Mouse (Mus musculus): ENCODE results near the gene Lin7a. TPM values are rescaled to one million over a fixed set of nuclear protein-coding genes. Genes with fewer than 3 reads are reported as not detected.

The Lin7a gene
- polyA plus RNA-seq, 1 experiment from 2014 or later, result 3.9 TPM

DNA sequence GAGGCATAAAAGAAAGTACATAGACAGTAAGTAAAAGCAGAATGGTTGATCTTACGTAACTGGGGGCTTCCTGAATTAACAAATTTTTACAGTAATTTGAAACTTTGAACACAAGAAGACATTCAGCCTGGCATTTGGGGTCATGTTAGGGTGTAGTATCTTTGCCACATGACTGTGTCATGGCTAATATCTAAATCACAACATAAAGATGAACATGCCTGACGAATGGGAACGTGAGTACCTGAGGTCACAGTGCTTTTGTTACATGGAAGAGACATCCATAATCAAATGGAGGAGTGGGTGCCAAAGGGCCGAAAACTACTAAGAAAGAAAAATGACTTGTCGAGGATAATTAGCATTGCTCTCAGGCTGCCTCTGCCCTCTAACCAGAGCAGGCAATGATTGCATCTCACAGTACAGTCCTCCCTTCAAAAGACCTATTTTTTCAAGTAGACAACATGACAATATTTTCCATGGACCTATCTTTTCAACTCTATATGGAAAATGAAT lies 15.0 kb upstream of the Lin7a start:
- H3K4me1 ChIP-seq (ENCODE audit: control insufficient read depth, insufficient read depth, low read length), result no peaks in the 10 kb centered on the region
- no peak for ATAC-seq

DNA sequence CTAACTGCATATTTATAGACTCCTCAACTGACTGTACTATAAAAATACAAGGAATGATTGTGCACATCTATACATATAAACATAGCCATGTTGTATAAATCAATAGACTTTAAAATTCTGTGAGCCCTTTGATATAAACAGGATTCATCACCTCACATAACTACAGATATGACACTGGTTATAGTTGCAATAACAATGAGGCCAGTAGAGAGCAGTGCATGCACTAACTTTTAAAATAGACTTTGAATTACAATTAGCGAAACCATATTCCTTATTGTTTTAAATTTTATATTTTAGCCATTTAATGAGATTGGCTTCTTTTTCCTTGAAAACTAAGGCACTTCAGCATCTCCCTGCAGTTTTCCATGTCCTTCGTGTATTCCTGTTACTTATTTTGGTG lies 11.1 kb upstream of the Lin7a start:
- Histone ChIP-seq H3K36me3 (ENCODE audit: control insufficient read depth, insufficient read depth, low read length) (no peaks in the 10 kb centered on the region), H3K9ac (ENCODE audit: low read depth, low read length) (no peak overlapping the region), H3K27ac (ENCODE audit: low read length) (no peak overlapping the region), H3K9me3 (ENCODE audit: control insufficient read depth, low read length) (no peaks in the 10 kb centered on the region), H3K4me3 (ENCODE audit: low read length) (no peak overlapping the region), H3K4me1 (ENCODE audit: control insufficient read depth, insufficient read depth, low read length) (no peaks in the 10 kb centered on the region), H3K4me2 (ENCODE audit: low read depth, low read length) (no peak overlapping the region), H3K27me3 (replicated peaks; ENCODE audit: control insufficient read depth, insufficient read depth, low read length) (no peaks in the 10 kb centered on the region)
- WGBS, result 76% methylated on average over 2 of the region's 2 CpGs
- ATAC-seq, result no peak

More for the DNA sequence above, 15.0 kb upstream of the Lin7a start:
- H3K9ac ChIP-seq (ENCODE audit: low read depth, low read length), result no peak overlapping the region
- no peaks in the 10 kb centered on the region for H3K27me3 ChIP-seq (replicated peaks; ENCODE audit: control insufficient read depth, insufficient read depth, low read length)
- 75% methylated on average over 5 of the region's 5 CpGs for WGBS
- H3K9me3 ChIP-seq (ENCODE audit: control insufficient read depth, low read length), result no peaks in the 10 kb centered on the region
- H3K4me3 ChIP-seq (ENCODE audit: low read length), result no peak overlapping the region
- H3K27ac ChIP-seq (ENCODE audit: low read length), result no peak overlapping the region
- no peak overlapping the region for H3K4me2 ChIP-seq (ENCODE audit: low read depth, low read length)
- no peaks in the 10 kb centered on the region for H3K36me3 ChIP-seq (ENCODE audit: control insufficient read depth, insufficient read depth, low read length)

DNA sequence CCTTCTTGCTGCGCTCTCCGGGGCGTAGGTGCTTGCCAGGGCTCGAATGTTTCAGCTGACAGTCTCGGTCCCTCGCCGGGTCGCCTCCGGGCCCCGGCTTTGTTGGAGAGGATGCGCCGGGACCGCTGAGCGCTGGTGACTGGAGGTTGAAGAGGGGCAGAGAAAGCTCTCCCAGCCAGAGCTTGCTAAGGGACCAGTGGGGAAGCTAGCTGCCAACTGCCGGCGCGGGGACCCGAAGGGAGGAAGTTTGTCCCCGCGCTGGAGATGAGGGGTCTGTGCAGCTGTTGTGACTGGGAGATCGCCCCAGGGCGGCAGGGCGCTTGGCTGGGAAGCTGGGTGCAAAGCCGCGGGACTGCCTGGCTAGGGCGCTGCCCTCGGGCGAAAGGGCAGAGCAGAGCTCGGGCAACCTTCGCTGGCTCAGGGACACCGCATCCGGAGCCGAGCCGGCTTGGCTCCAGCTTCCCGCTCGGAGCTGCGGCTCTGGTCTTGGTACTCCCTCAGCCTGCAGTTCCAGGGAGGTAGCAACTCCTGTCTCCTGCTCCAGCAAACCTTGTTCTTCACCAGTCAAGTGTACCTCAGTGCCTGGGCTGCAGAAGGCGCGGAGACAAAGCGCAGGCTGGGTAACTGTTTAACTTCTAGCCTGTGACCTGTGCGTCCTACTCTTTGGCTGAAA lies 781 bp downstream of the Lin7a start:
- WGBS, result under 1% methylated on average over 41 of the region's 41 CpGs
- peak overlapping the region; percentile 70 for H3K9ac ChIP-seq (ENCODE audit: low read depth, low read length)
- peaks cover 4% of the 10 kb centered on the region; the same call in 1 of the 2 replicates for H3K4me1 ChIP-seq (ENCODE audit: control insufficient read depth, insufficient read depth, low read length)
- peaks cover 2% of the 10 kb centered on the region; the same call in 1 of the 2 replicates for H3K27me3 ChIP-seq (replicated peaks; ENCODE audit: control insufficient read depth, insufficient read depth, low read length)
- H3K4me3 ChIP-seq (ENCODE audit: low read length), result peak overlapping the region; percentile 64
- H3K27ac ChIP-seq (ENCODE audit: low read length), result no peak overlapping the region
- ATAC-seq, result peak; percentile 85
- H3K36me3 ChIP-seq (ENCODE audit: control insufficient read depth, insufficient read depth, low read length), result no peaks in the 10 kb centered on the region
- H3K4me2 ChIP-seq (ENCODE audit: low read depth, low read length), result peak overlapping the region; percentile 88
- no peaks in the 10 kb centered on the region for H3K9me3 ChIP-seq (ENCODE audit: control insufficient read depth, low read length)

DNA sequence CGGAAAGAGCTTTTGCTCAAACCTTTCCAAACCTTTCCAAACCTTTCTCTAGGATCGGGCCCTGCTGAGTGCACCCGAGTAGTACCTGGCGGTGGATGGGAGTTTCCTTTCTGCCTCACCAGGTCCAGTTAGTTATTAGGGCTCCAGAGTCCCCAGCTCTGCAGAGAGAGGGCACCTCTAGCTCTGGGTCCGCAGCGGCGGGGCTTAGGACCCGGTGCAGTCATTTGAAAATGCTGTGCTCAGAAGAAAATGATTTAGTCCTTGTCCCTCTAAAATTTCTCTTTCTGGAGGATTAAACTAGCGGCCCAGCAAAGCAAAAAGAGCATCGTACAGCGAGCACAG lies 1.3 kb downstream of the Lin7a start:
- Histone ChIP-seq H3K9ac (ENCODE audit: low read depth, low read length) (peak overlapping the region; percentile 70), H3K27me3 (replicated peaks; ENCODE audit: control insufficient read depth, insufficient read depth, low read length) (peaks cover 2% of the 10 kb centered on the region; the same call in 1 of the 2 replicates), H3K9me3 (ENCODE audit: control insufficient read depth, low read length) (no peaks in the 10 kb centered on the region), H3K4me3 (ENCODE audit: low read length) (peak overlapping the region; percentile 64), H3K4me1 (ENCODE audit: control insufficient read depth, insufficient read depth, low read length) (peaks cover 4% of the 10 kb centered on the region; the same call in 1 of the 2 replicates), H3K27ac (ENCODE audit: low read length) (no peak overlapping the region), H3K36me3 (ENCODE audit: control insufficient read depth, insufficient read depth, low read length) (no peaks in the 10 kb centered on the region), H3K4me2 (ENCODE audit: low read depth, low read length) (peak overlapping the region; percentile 88)
- 8% methylated on average over 11 of the region's 11 CpGs for WGBS
- peak; percentile 69 for ATAC-seq

DNA sequence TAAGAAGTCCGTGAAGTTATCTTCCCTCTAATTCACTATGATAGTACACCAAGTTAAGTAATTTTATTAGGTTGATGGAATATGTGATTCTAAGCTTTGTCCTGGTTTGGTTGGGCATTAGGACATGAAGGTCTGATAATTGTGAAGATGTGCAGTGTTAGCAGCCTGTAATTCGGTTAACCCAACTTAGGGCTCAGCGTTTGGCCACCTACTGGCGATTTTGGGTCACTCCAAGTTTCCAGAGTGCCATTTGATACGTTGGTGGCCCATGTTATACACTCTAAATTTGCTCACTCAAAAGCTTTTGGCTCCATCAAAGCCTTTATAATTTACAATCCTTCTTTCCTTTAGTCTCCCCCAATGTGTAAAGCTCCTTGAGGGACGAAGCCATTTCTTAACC lies 2.4 kb downstream of the Lin7a start:
- 57% methylated on average over 6 of the region's 6 CpGs for WGBS
- Histone ChIP-seq H3K9me3 (ENCODE audit: control insufficient read depth, low read length) (no peaks in the 10 kb centered on the region), H3K4me3 (ENCODE audit: low read length) (no peak overlapping the region), H3K27ac (ENCODE audit: low read length) (no peak overlapping the region), H3K36me3 (ENCODE audit: control insufficient read depth, insufficient read depth, low read length) (no peaks in the 10 kb centered on the region), H3K9ac (ENCODE audit: low read depth, low read length) (no peak overlapping the region), H3K4me2 (ENCODE audit: low read depth, low read length) (no peak overlapping the region), H3K4me1 (ENCODE audit: control insufficient read depth, insufficient read depth, low read length) (peaks cover 4% of the 10 kb centered on the region; the same call in 1 of the 2 replicates), H3K27me3 (replicated peaks; ENCODE audit: control insufficient read depth, insufficient read depth, low read length) (peaks cover 2% of the 10 kb centered on the region; the same call in 1 of the 2 replicates)
- no peak for ATAC-seq

DNA sequence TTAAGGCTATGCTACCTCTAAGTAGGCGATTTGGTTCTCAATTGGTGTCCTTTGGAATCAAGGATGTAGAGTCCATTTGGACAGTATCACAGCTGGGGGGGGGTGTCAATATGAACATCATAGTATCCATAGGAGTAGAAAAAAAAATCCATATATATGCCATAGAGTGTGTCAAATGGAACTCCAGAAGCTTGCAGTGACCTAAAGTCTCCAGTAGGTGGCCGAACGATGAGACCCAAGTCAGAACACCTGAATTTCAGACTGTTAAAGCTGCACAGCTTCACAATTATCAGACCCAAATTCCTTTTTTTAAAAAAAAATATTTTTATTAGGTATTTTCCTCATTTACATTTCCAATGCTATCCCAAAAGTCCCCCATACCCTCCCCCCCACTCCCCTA lies 3.3 kb downstream of the Lin7a start:
- H3K4me2 ChIP-seq (ENCODE audit: low read depth, low read length), result no peak overlapping the region
- H3K27ac ChIP-seq (ENCODE audit: low read length), result no peak overlapping the region
- peaks cover 4% of the 10 kb centered on the region; the same call in 1 of the 2 replicates for H3K4me1 ChIP-seq (ENCODE audit: control insufficient read depth, insufficient read depth, low read length)
- no peak overlapping the region for H3K9ac ChIP-seq (ENCODE audit: low read depth, low read length)
- no peak overlapping the region for H3K4me3 ChIP-seq (ENCODE audit: low read length)
- peaks cover 2% of the 10 kb centered on the region; the same call in 1 of the 2 replicates for H3K27me3 ChIP-seq (replicated peaks; ENCODE audit: control insufficient read depth, insufficient read depth, low read length)
- WGBS, result 55% methylated on average over 3 of the region's 3 CpGs
- H3K9me3 ChIP-seq (ENCODE audit: control insufficient read depth, low read length), result no peaks in the 10 kb centered on the region
- no peak for ATAC-seq
- H3K36me3 ChIP-seq (ENCODE audit: control insufficient read depth, insufficient read depth, low read length), result no peaks in the 10 kb centered on the region

DNA sequence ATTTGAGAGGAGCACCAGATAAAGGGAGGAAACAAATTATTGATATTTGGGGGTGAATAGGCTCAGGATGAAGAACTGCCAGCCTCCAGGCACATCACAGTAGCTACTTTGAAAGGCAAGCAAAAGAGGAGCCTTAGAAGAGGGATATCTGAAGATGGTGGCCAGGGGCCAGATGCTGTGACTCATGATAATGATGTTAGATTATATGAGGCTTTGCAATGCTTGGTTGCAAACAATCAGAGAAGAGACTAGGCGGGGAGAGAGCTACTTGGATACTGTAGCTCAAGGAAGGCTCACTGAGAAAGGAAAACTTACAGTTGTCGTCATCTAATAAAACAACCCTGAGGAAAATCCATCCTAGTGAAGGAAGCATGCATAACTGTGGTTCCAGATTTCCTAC lies 5.2 kb downstream of the Lin7a start:
- Histone ChIP-seq H3K9me3 (ENCODE audit: control insufficient read depth, low read length) (no peaks in the 10 kb centered on the region), H3K4me1 (ENCODE audit: control insufficient read depth, insufficient read depth, low read length) (no peaks in the 10 kb centered on the region), H3K36me3 (ENCODE audit: control insufficient read depth, insufficient read depth, low read length) (no peaks in the 10 kb centered on the region), H3K9ac (ENCODE audit: low read depth, low read length) (no peak overlapping the region), H3K4me3 (ENCODE audit: low read length) (no peak overlapping the region), H3K4me2 (ENCODE audit: low read depth, low read length) (no peak overlapping the region), H3K27me3 (replicated peaks; ENCODE audit: control insufficient read depth, insufficient read depth, low read length) (no peaks in the 10 kb centered on the region; the same call in 1 of the 2 replicates), H3K27ac (ENCODE audit: low read length) (no peak overlapping the region)
- WGBS, result 86% methylated on average over 2 of the region's 2 CpGs
- no peak for ATAC-seq

DNA sequence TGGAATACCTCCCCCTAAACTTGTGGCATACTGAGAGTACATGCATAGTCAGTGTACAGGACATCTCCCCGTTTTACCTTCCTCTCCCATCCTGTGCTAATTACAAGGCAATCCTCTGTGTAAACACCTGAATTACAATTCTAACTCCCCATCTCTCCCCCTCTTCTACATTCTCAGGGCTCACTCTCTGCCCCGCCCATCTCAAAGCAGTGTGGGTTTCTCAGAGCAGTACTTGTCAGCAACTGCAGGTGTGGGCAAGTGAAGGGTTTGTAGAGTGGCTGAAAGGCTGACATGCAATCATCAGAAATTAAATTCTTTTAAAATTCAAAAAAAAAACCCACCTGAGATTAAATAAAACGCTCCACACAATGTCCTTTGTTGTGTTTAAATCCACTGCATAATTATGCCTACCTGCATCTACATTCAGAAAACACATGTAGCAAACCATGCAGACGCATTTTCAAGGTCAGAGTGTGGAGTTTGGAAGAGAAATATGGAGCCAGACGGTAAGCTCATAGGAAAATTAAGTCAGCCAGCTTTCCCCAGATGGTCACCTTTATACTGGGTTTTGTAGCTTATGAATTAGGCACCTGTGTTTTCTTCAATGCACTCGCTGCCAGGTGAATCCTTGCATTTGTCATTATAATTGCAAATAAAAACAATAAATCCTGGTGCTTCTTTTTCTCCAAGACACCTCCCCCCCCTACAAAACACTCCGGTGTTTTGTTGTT lies 22.6 kb downstream of the Lin7a start:
- 0 out of 2 replicates have a peak, but pooled peaks have one; percentile 48 for ATAC-seq
- Histone ChIP-seq H3K4me2 (ENCODE audit: low read depth, low read length) (no peak overlapping the region), H3K27me3 (replicated peaks; ENCODE audit: control insufficient read depth, insufficient read depth, low read length) (no peaks in the 10 kb centered on the region), H3K4me1 (ENCODE audit: control insufficient read depth, insufficient read depth, low read length) (no peaks in the 10 kb centered on the region), H3K4me3 (ENCODE audit: low read length) (no peak overlapping the region), H3K36me3 (ENCODE audit: control insufficient read depth, insufficient read depth, low read length) (no peaks in the 10 kb centered on the region), H3K9ac (ENCODE audit: low read depth, low read length) (no peak overlapping the region), H3K27ac (ENCODE audit: low read length) (no peak overlapping the region), H3K9me3 (ENCODE audit: control insufficient read depth, low read length) (no peaks in the 10 kb centered on the region)
- 61% methylated on average over 7 of the region's 7 CpGs for WGBS

DNA sequence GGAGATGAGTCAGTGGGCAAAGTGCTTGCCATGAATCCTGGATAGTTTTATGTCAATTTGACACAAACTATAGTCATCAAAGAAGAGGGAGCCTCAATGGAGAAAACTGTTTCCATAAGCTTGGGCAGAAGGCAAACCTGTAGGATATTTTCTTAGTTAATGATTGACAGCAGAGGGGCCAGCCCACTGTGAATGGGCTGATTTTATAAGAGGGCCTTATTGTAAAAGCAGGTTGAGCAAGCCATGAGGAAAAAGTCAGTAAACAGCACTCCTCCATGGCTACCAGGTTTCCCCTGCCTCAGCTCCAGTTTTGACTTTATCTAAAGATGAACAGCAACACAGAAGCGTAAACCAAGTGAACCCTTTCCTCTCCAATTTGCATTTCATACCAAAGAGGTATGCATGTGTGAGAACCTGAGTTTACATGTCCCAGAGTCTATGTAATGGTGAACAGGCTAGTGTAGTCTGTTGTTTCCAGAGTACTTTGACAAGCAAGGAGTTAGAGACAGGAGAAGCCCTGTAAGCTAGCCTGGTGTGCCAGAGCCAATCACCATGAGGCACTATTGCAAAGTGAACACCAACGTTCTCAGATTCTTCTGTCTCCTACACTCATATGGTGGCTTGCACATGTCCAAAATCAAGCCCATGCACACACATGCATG lies 29.2 kb downstream of the Lin7a start:
- H3K4me1 ChIP-seq (ENCODE audit: control insufficient read depth, insufficient read depth, low read length), result peaks cover 3% of the 10 kb centered on the region; the same call in 1 of the 2 replicates
- no peak overlapping the region; the same call in 1 of the 2 replicates for H3K27ac ChIP-seq (ENCODE audit: low read length)
- no peaks in the 10 kb centered on the region for H3K9me3 ChIP-seq (ENCODE audit: control insufficient read depth, low read length)
- peak; percentile 96 for ATAC-seq
- no peaks in the 10 kb centered on the region for H3K36me3 ChIP-seq (ENCODE audit: control insufficient read depth, insufficient read depth, low read length)
- no peak overlapping the region for H3K9ac ChIP-seq (ENCODE audit: low read depth, low read length)
- no peak overlapping the region for H3K4me3 ChIP-seq (ENCODE audit: low read length)
- 73% methylated on average over 2 of the region's 2 CpGs for WGBS
- H3K4me2 ChIP-seq (ENCODE audit: low read depth, low read length), result no peak overlapping the region
- H3K27me3 ChIP-seq (replicated peaks; ENCODE audit: control insufficient read depth, insufficient read depth, low read length), result no peaks in the 10 kb centered on the region
